Mouse (Mus musculus) liver, embryonic 12.5 days (tissue): Measurements from ENCODE around the gene Gpc6. TPM values are rescaled to one million over a fixed set of nuclear protein-coding genes. Genes with fewer than 3 reads are reported as not detected.

ENCODE experiments used
- ATAC-seq: fragments of 200-750 bp; cut with Nextera tagmentation; 2 replicates; pipeline ENCODE4 v1.8.0; 2017; ENCODE audit warnings: moderate number of reproducible peaks, mild to moderate bottlenecking, moderate library complexity
- H3K27ac ChIP-seq: fragments of 300-500 bp; sonication (generic); 2 replicates; pipeline ENCODE4 v1.5.1; 2016; ENCODE audit warnings: mild to moderate bottlenecking
- H3K27me3 ChIP-seq: fragments of 300-500 bp; sonication (generic); replicated peaks from 2 replicates; pipeline ENCODE4 v1.6.1; 2016; ENCODE audit warnings: mild to moderate bottlenecking, moderate library complexity
- H3K36me3 ChIP-seq: fragments of 300-500 bp; sonication (generic); 2 replicates; pipeline ENCODE4 v1.6.1; 2016; ENCODE audit warnings: mild to moderate bottlenecking, moderate library complexity
- H3K4me1 ChIP-seq: fragments of 300-500 bp; sonication (generic); 2 replicates; pipeline ENCODE4 v1.6.1; 2016
- H3K4me2 ChIP-seq: fragments of 300-500 bp; sonication (generic); 2 replicates; pipeline ENCODE4 v1.6.1; 2016; ENCODE audit warnings: mild to moderate bottlenecking, moderate library complexity
- H3K4me3 ChIP-seq: fragments of 300-500 bp; sonication (generic); 2 replicates; pipeline ENCODE4 v1.5.1; 2016; ENCODE audit warnings: mild to moderate bottlenecking, moderate library complexity
- H3K9ac ChIP-seq: fragments of 300-500 bp; sonication (generic); 2 replicates; pipeline ENCODE4 v1.6.1; 2016; ENCODE audit warnings: mild to moderate bottlenecking, moderate library complexity
- H3K9me3 ChIP-seq: fragments of 300-500 bp; sonication (generic); replicated peaks from 2 replicates; pipeline ENCODE4 v1.6.1; 2016; ENCODE audit warnings: mild to moderate bottlenecking, moderate library complexity
- WGBS: fragments of 180-500 bp; shearing (Covaris S2); methylation state at CpG from one replicate; pipeline ENCODE4 v1.1.7; 2016; ENCODE audit not compliant: insufficient replicate concordance; 5-methylcytosine and 5-hydroxymethylcytosine counted together
- polyA plus RNA-seq: library from polyadenylated mRNA; unstranded; fragments of >200 nt; fragmentation: Nextera tagmentation; extraction: Ambion mirVana; gene quantifications from 2 replicates; pipeline ENCODE4 v1.2.1, GENCODE M21; 2016

Gpc6 gene
- polyA plus RNA-seq, 1 experiment from 2014 or later = 8.4 TPM

GRCm38 (mm10) chr14:117351296-117351695 is 426.2 kb downstream of the Gpc6 start:
- ATAC-seq = no peak
- H3K27ac ChIP-seq = no peak overlapping the region
- no peak overlapping the region for H3K4me3 ChIP-seq
- H3K4me1 ChIP-seq = no peaks in the 10 kb centered on the region
- no peak overlapping the region for H3K4me2 ChIP-seq
- no peaks in the 10 kb centered on the region for H3K36me3 ChIP-seq
- H3K9ac ChIP-seq = no peak overlapping the region
- H3K9me3 ChIP-seq = no peaks in the 10 kb centered on the region
- 75% methylated on average over 7 of the region's 7 CpGs for WGBS
- H3K27me3 ChIP-seq = no peaks in the 10 kb centered on the region

GRCm38 (mm10) chr14:117361155-117361964 is 436.2 kb downstream of the Gpc6 start:
- H3K9me3 ChIP-seq = no peaks in the 10 kb centered on the region
- H3K36me3 ChIP-seq = no peaks in the 10 kb centered on the region
- no peak for ATAC-seq
- 66% methylated on average over 9 of the region's 9 CpGs for WGBS
- H3K4me2 ChIP-seq = no peak overlapping the region
- H3K4me1 ChIP-seq = no peaks in the 10 kb centered on the region
- no peaks in the 10 kb centered on the region for H3K27me3 ChIP-seq
- no peak overlapping the region for H3K9ac ChIP-seq
- H3K4me3 ChIP-seq = no peak overlapping the region
- no peak overlapping the region for H3K27ac ChIP-seq

- Histone ChIP-seq H3K9ac (no peak overlapping the region), H3K4me3 (no peak overlapping the region), H3K27me3 (no peaks in the 10 kb centered on the region), H3K36me3 (no peaks in the 10 kb centered on the region), H3K9me3 (no peaks in the 10 kb centered on the region), H3K4me2 (no peak overlapping the region), H3K4me1 (no peaks in the 10 kb centered on the region), H3K27ac (no peak overlapping the region)
- no peak for ATAC-seq
- WGBS = 56% methylated on average over 2 of the region's 2 CpGs
These were observed 436.8 kb downstream of the Gpc6 start for GRCm38 (mm10) chr14:117361965-117362309.

- ATAC-seq = no peak
- no peaks in the 10 kb centered on the region for H3K36me3 ChIP-seq
These were observed 444.3 kb downstream of the Gpc6 start for GRCm38 (mm10) chr14:117369331-117369866.

GRCm38 (mm10) chr14:117376822-117377376 is 451.8 kb downstream of the Gpc6 start:
- no peak overlapping the region for H3K4me2 ChIP-seq
- no peaks in the 10 kb centered on the region for H3K36me3 ChIP-seq
- no peak overlapping the region for H3K9ac ChIP-seq
- H3K4me3 ChIP-seq = no peak overlapping the region
- no peaks in the 10 kb centered on the region for H3K9me3 ChIP-seq
- no peak for ATAC-seq
- H3K27ac ChIP-seq = no peak overlapping the region
- WGBS = 55% methylated on average over 4 of the region's 4 CpGs
- H3K27me3 ChIP-seq = no peaks in the 10 kb centered on the region
- H3K4me1 ChIP-seq = no peaks in the 10 kb centered on the region

More at GRCm38 (mm10) chr14:117369331-117369866, 444.3 kb downstream of the Gpc6 start:
- WGBS = 82% methylated on average over 18 of the region's 18 CpGs
- H3K27me3 ChIP-seq = no peaks in the 10 kb centered on the region
- no peaks in the 10 kb centered on the region for H3K4me1 ChIP-seq
- H3K9me3 ChIP-seq = no peaks in the 10 kb centered on the region
- H3K4me2 ChIP-seq = no peak overlapping the region
- no peak overlapping the region for H3K9ac ChIP-seq
- no peak overlapping the region for H3K4me3 ChIP-seq
- no peak overlapping the region for H3K27ac ChIP-seq

GRCm38 (mm10) chr14:117379979-117380378 is 454.9 kb downstream of the Gpc6 start:
- no peak for ATAC-seq
- Histone ChIP-seq H3K4me1 (no peaks in the 10 kb centered on the region), H3K4me3 (no peak overlapping the region), H3K4me2 (no peak overlapping the region), H3K9me3 (no peaks in the 10 kb centered on the region), H3K9ac (no peak overlapping the region), H3K27me3 (no peaks in the 10 kb centered on the region), H3K36me3 (no peaks in the 10 kb centered on the region), H3K27ac (no peak overlapping the region)
- WGBS = 67% methylated on average over 6 of the region's 6 CpGs

- H3K27ac ChIP-seq = no peak overlapping the region
- no peak for ATAC-seq
- H3K9me3 ChIP-seq = no peaks in the 10 kb centered on the region
- no peaks in the 10 kb centered on the region for H3K4me1 ChIP-seq
- WGBS = 85% methylated on average over 7 of the region's 7 CpGs
- H3K9ac ChIP-seq = no peak overlapping the region
- H3K4me3 ChIP-seq = no peak overlapping the region
- H3K36me3 ChIP-seq = no peaks in the 10 kb centered on the region
- H3K4me2 ChIP-seq = no peak overlapping the region
- no peaks in the 10 kb centered on the region for H3K27me3 ChIP-seq
These were observed 458.1 kb downstream of the Gpc6 start for GRCm38 (mm10) chr14:117383188-117383587.

- no peaks in the 10 kb centered on the region for H3K36me3 ChIP-seq
- H3K4me1 ChIP-seq = no peaks in the 10 kb centered on the region
- H3K27me3 ChIP-seq = no peaks in the 10 kb centered on the region
- H3K4me3 ChIP-seq = no peak overlapping the region
- H3K9ac ChIP-seq = no peak overlapping the region
- ATAC-seq = no peak
- H3K9me3 ChIP-seq = no peaks in the 10 kb centered on the region
- no peak overlapping the region for H3K4me2 ChIP-seq
- 54% methylated on average over 8 of the region's 8 CpGs for WGBS
- H3K27ac ChIP-seq = no peak overlapping the region
These were observed 459.1 kb downstream of the Gpc6 start for GRCm38 (mm10) chr14:117384096-117384770.

- no peak overlapping the region for H3K4me3 ChIP-seq
- no peaks in the 10 kb centered on the region for H3K36me3 ChIP-seq
- H3K27me3 ChIP-seq = no peaks in the 10 kb centered on the region
- no peak overlapping the region for H3K27ac ChIP-seq
- H3K4me2 ChIP-seq = no peak overlapping the region
- no peak for ATAC-seq
- H3K9me3 ChIP-seq = no peaks in the 10 kb centered on the region
- no peaks in the 10 kb centered on the region for H3K4me1 ChIP-seq
- H3K9ac ChIP-seq = no peak overlapping the region
These were observed 460.7 kb downstream of the Gpc6 start for GRCm38 (mm10) chr14:117385731-117386270.

- Histone ChIP-seq H3K27ac (no peak overlapping the region), H3K9me3 (no peaks in the 10 kb centered on the region), H3K4me2 (no peak overlapping the region), H3K4me3 (no peak overlapping the region), H3K9ac (no peak overlapping the region), H3K36me3 (no peaks in the 10 kb centered on the region), H3K27me3 (no peaks in the 10 kb centered on the region), H3K4me1 (no peaks in the 10 kb centered on the region)
- WGBS = 61% methylated on average over 3 of the region's 3 CpGs
- ATAC-seq = no peak
These were observed 465.7 kb downstream of the Gpc6 start for GRCm38 (mm10) chr14:117390794-117391320.

GRCm38 (mm10) chr14:117391412-117391811 is 466.3 kb downstream of the Gpc6 start:
- Histone ChIP-seq H3K9ac (no peak overlapping the region), H3K9me3 (no peaks in the 10 kb centered on the region), H3K36me3 (no peaks in the 10 kb centered on the region), H3K4me2 (no peak overlapping the region), H3K27ac (no peak overlapping the region), H3K4me1 (no peaks in the 10 kb centered on the region), H3K27me3 (no peaks in the 10 kb centered on the region), H3K4me3 (no peak overlapping the region)
- WGBS = 64% methylated on average over 4 of the region's 4 CpGs
- no peak for ATAC-seq

- no peaks in the 10 kb centered on the region for H3K9me3 ChIP-seq
- H3K4me3 ChIP-seq = no peak overlapping the region
- no peak overlapping the region for H3K9ac ChIP-seq
- H3K27ac ChIP-seq = no peak overlapping the region
- no peak overlapping the region for H3K4me2 ChIP-seq
- ATAC-seq = peak; percentile 79
- 38% methylated on average over 3 of the region's 3 CpGs for WGBS
- no peaks in the 10 kb centered on the region for H3K36me3 ChIP-seq
- H3K4me1 ChIP-seq = no peaks in the 10 kb centered on the region
- no peaks in the 10 kb centered on the region for H3K27me3 ChIP-seq
These were observed 472.1 kb downstream of the Gpc6 start for GRCm38 (mm10) chr14:117397165-117397564.
